Mouse (Mus musculus) E14TG2a.4 (cell line): Measurements from ENCODE around the gene Olfr119.

Experiments used
- CTCF ChIP-seq: conservative IDR thresholded peaks from 2 replicates; pipeline ENCODE4 v1.5.1; 2014; ENCODE audit warnings: low read length
- POU5F1 ChIP-seq: IDR thresholded peaks from 2 replicates; pipeline ENCODE4 v1.6.1; 2014; ENCODE audit warnings: low read length, borderline replicate concordance

DNA sequence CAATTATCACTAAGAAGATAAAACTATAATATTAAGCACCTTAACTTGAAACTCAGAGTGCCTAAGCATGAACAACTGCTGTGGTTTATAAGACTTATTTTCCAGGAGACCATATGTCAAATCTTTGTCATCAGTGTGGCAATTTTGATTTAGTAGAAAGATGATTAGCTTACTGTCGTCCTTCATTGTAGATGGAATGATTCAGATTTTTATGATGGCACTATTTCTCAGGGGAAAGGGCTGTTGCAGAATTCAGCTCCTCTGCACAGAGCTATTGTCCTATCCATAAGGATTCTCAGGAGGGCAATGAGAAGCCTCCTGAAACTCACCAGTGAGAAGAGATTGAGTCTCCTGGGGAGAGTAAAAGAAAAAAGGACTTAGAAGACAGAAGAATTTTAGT, 25.1 kb downstream of the Olfr119 start, which contains the start of gene Olfr120:
- TF ChIP-seq CTCF (no peak), POU5F1 (no peak)
